Mouse (Mus musculus) right cerebral cortex, postnatal 10 days (tissue): ENCODE measurements around the gene Ube2s.
"Not testable (repeated sequence)": the region's sequence is repeated elsewhere in the genome, so short reads cannot be mapped to it uniquely, and the experiment has no call there.

ENCODE experiments used
- DNase-seq, 2 experiments: peaks; one replicate each; pipeline ENCODE4 v3.0.0; 2021; ENCODE audit warnings: low spot score in 2 of 2

Gene Ube2s

GRCm38 (mm10) chr7:4812303-4813104 lies at the start of gene Ube2s:
Ube2s (minus strand) TSS chr7:4812590.
- DNase-seq, result peak; percentile 99 to 100

DNA sequence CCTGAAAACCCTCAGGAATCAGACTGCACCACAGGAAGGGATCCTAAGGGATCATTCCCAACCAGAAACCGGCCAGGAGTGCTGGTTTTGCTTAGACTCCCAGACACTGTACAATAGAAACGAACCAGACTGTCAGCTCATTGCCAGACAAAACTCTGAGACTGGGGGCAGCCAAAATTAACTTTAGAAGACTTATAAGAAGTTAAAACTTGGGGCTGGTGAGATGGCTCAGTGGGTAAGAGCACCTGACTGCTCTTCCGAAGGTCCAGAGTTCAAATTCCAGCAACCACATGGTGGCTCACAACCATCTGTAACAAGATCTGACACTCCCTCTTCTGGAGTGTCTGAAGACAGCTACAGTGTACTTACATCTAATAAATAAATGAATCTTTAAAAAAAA lies 48.5 kb upstream of the Ube2s start:
- not testable (repeated sequence) for DNase-seq

DNA sequence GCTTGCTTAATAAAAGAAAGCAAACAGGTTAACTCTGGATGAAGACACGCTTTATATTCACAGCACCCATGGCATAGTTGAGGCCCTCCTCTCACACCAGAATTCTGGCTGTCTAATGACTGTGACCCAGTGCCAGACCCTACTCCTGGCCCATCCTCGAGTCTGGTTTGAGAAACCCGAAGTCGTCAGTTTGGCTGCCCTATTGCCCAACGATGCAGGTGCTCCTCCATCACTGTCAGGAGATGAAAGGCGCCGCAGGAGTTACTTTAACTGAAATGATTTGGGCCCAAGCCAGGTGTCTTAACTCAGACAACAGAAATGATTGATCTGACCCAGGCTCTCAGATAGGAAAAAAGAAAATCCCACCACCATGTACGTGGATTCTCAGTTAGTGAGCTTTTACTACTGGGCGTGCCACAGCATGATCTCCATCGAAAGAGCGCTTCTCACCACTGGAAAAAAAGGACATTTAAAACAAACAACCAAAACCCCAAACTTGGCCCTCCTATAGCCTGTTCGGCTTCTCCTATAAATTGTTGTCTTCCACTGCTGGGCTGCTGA lies 47.1 kb upstream of the Ube2s start:
- no peak for DNase-seq

- DNase-seq, result peak in 1 of 2 experiments; percentile 59
Measured at GRCm38 (mm10) chr7:4857321-4857720, 44.9 kb upstream of the Ube2s start.

- DNase-seq, result no peak
Measured at GRCm38 (mm10) chr7:4856508-4856907, 44.1 kb upstream of the Ube2s start.

- DNase-seq, result no peak
Measured at GRCm38 (mm10) chr7:4853613-4854012, 41.2 kb upstream of the Ube2s start.

DNA sequence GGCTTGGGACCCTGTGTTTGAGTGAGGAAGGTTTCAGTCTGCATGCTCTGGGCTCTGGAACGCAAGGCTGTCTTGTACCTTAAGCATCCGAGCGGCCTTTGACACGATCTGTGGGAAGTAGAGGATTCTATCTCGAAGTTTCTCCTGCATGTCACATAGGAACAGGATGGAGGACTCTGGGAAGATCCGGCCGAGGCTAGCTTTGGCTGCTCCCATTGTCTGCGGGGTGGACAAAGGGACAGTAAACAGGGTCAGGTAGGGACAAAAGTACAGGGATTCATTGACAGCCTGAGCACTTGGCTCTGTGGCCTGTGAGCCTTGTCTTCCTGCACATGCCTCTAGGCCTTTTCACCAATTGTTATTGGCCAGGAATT lies 38.9 kb upstream of the Ube2s start:
- DNase-seq, result no peak

DNA sequence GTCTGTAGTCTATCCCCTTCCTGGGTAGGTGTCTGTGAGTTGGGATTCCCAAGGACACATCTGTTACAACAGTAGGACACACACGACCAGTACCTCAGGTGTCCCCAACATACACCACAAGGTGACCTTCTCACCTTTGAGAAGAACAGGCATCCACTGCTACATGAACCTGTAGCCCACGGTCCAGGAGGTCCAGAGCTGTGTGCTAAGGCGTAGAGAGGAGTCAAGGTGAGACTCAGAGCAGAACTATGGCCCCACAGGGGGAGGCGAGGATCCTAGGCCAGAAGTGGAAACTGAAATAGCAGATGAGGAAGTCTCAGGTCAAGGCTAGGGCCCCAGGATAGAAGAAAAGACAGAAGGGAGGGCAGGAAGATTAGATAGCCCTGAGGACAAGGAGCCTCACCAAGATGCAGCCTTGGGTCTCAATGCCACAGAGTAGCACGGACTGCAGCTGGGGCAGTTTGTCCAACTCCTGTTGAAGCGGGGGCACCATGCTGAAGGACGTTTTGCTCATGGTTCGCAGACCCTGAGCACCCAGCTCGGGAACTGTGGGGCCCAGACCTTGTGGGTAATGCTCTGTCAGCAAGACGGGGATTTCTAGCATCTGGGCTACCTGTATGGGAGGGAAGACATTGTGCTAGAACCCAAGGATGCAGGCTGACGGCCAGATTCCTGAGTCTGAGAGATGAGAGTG lies 38.4 kb upstream of the Ube2s start:
- DNase-seq, result no peak

DNA sequence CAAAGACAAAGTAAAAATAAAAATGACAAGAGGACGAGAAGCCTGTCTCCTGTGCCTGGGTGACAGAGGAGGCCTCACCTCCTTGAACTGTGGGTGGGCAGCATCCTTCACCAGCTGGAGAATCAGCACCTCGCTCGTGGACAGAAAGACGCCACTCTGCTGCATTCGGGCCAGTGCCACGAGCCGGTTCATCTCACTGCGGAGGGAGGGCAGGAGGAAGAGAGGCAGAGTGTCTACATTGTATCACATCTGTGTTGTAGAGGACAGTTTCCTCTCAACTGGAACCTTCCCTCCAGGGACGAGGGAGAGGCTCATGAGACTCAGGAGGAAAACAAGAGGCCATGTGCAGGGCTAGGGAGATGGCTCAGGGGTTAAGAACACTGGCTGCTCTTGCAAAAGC lies 37.0 kb upstream of the Ube2s start:
- no peak for DNase-seq

DNA sequence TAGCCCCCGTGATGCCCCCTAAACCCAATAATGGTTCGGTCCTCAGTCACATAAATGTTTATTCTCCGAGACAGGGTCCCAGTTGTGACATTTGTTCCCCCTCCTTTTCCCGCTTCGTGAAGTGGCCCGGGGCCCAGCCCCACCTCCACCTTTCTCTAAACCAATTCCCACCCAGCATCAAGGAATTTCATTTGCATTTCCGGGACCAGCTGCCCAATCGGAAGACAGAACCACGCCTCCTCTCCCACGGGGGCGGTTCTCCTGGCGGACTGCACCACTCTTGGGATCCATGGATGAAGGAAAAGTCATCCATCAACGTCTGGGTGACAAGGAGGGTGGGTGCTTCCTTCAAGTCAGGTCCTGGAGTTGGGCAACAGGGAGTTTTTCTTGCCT lies 32.5 kb upstream of the Ube2s start:
- DNase-seq, result peak; percentile 94 to 97

DNA sequence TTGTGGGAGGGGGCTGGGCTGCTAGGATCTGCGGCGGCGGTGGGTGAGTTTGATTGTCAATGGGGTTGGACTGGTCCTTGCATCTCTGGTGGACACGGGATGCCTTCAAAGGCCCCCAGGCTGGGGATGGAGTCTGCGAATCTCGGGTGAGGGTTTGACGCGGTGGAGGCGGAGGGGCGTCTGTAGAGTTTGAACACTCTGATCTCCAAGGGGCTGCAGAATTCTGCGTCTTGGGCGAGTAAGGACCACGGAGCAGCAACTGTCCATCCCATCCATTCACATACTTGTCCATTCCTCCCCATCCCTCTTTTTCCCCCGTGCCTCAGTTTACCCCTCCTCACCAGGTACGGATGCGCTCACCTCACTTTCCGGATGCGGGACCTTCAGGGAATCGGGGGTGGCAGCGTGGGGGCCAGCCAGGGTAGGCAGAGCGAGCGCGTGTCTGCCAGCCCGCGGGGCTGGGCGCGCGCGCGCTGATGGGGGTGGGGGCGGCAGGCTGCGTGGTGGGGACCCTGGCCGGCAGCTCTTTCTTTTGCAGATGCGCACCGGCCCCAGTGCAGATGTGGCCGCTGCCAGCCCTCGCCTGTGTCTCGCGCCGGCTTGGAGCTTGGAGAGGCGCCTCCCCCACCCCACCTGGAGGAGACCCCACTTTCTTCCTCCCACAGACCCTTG lies 32.0 kb upstream of the Ube2s start, which contains the start of gene Shisa7:
Shisa7 (minus strand) TSS at position 452 of the 672 bp plus-strand sequence.
- peak in 1 of 2 experiments; percentile 53 for DNase-seq

GRCm38 (mm10) chr7:4843604-4844244 lies 31.3 kb upstream of the Ube2s start:
- DNase-seq, result peak; percentile 92 to 94

DNA sequence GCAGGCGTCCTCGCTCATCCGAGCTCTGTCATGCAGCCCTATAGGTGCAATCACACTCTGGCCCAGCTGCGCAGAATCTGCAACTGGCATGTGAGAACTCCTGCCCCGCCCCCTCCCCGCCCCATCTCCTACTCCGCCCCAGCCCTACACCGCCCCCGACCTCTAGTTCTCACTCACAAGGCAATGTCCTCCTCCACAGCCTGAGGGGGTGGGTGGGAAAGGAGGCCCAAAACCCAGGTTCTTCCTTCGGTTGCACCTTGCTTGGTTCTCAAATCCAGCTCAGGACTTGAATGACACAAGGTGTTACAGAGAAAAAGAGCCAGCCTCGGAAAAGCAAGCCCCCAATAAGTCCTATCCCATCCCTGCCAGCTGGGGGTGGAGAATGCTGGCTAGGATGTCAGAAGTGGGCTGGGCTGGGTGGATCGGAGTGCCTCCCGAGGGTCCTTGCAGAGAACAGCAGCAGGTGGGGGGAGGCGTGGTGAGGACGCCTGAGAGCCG lies 30.3 kb upstream of the Ube2s start:
- DNase-seq, result peak; percentile 77 to 82

- DNase-seq, result peak in 1 of 2 experiments; percentile 74
Measured at GRCm38 (mm10) chr7:4842077-4842476, 29.7 kb upstream of the Ube2s start.

GRCm38 (mm10) chr7:4837639-4838038 lies 25.2 kb upstream of the Ube2s start:
- no peak for DNase-seq

GRCm38 (mm10) chr7:4836351-4836792 lies 24.0 kb upstream of the Ube2s start:
- peak; percentile 63 to 67 for DNase-seq

DNA sequence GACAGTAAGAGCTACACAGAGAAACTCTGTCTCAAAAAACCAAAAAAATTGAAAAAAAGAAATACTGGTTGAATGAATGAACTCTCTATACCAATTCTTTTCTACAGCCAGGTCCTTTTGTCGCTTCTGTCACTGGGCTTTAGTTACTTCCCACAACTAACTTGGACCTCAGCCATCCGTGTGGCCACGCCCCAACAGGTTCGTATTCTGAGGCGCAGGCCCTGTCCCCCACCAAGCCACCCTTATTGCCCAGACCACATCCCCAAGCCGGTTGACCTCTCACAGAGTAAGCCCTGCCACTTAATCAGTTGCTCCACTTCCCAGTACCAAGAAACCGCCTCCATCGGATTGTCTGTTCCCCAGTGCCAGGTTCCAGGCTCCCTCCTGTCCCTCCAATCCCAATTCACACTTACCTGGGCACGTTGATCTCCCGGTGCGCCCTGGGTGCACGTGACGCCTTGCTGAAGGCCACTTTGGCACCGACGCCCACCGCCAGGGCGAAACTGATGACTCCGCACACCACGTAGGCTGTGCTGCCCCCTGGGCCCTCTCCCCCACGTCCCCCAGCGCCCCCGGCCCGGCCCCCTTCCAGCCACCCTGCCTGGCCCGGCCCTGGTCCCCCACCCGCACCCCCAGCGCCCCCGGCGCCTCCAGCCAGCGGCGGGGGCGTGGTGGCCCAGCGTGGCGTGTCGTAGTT lies 23.4 kb upstream of the Ube2s start:
- DNase-seq, result no peak

DNA sequence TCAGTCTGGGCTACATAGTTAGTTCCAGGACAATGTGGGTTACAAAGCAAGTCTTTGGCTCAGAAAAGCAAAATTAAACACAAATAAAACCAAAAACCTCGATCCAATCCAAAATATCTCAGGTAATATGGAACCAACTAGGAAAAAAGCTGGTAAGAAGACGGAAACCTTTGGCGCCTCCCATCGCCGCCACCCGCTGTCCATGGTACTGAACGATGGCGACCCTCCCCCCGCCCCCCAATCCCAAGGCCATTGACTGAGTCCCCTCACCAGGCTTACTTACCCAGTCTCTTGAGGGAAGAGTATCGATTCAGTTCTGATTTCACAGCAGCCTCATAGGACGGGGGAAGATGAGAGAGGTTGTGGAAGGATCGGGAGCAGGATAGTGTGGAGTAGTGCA lies 18.1 kb upstream of the Ube2s start:
- DNase-seq, result no peak

- no peak for DNase-seq
Measured at GRCm38 (mm10) chr7:4825365-4825764, 13.0 kb upstream of the Ube2s start.

GRCm38 (mm10) chr7:4822162-4822907 lies 9.9 kb upstream of the Ube2s start:
- DNase-seq, result no peak
